Mouse (Mus musculus): ENCODE data around the gene Ush2a. TPM values are rescaled to one million over a fixed set of nuclear protein-coding genes. Genes with fewer than 3 reads are reported as not detected.

Ush2a gene
- polyA plus RNA-seq, 1 experiment from 2014 or later = not detected

- ATAC-seq (no peak), DNase-seq (no peak)
- Histone ChIP-seq H3K4me2 (ENCODE audit: low read depth, low read length) (no peak overlapping the region), H3K4me1 (ENCODE audit: insufficient read depth) (no peaks in the 10 kb centered on the region), H3K4me3 (ENCODE audit: low read depth, low read length) (no peak overlapping the region), H3K9ac (replicated peaks) (no peak overlapping the region), H3K27ac (ENCODE audit: low read depth) (no peak overlapping the region), H3K36me3 (replicated peaks; ENCODE audit: insufficient read depth, low read length) (no peaks in the 10 kb centered on the region), H3K9me3 (ENCODE audit: low read length) (no peaks in the 10 kb centered on the region), H3K27me3 (ENCODE audit: insufficient read depth, low read length) (no peaks in the 10 kb centered on the region)
- no peak for TF ChIP-seq EP300 (IDR thresholded peaks at IDR 0.05; ENCODE audit: low read depth)
- no peak for TF ChIP-seq CTCF (IDR thresholded peaks at IDR 0.05; ENCODE audit: low read depth)
- 82% methylated on average over 8 of the region's 8 CpGs for WGBS (ENCODE audit: insufficient replicate concordance)
Observed at GRCm38 (mm10) chr1:188576246-188576747, 314.5 kb downstream of the Ush2a start.

- Histone ChIP-seq H3K4me3 (ENCODE audit: low read depth, low read length) (no peak overlapping the region), H3K27me3 (ENCODE audit: insufficient read depth, low read length) (no peaks in the 10 kb centered on the region), H3K36me3 (replicated peaks; ENCODE audit: insufficient read depth, low read length) (no peaks in the 10 kb centered on the region), H3K9me3 (ENCODE audit: low read length) (no peaks in the 10 kb centered on the region), H3K9ac (replicated peaks) (no peak overlapping the region), H3K4me1 (ENCODE audit: insufficient read depth) (no peaks in the 10 kb centered on the region), H3K27ac (ENCODE audit: low read depth) (no peak overlapping the region), H3K4me2 (ENCODE audit: low read depth, low read length) (no peak overlapping the region)
- no peak for TF ChIP-seq EP300 (IDR thresholded peaks at IDR 0.05; ENCODE audit: low read depth)
- no peak for TF ChIP-seq CTCF (IDR thresholded peaks at IDR 0.05; ENCODE audit: low read depth)
- WGBS (ENCODE audit: insufficient replicate concordance) = 80% methylated on average over 4 of the region's 4 CpGs
- no peak for ATAC-seq
- DNase-seq = no peak
Observed at GRCm38 (mm10) chr1:188577376-188577775, 315.6 kb downstream of the Ush2a start.

DNA sequence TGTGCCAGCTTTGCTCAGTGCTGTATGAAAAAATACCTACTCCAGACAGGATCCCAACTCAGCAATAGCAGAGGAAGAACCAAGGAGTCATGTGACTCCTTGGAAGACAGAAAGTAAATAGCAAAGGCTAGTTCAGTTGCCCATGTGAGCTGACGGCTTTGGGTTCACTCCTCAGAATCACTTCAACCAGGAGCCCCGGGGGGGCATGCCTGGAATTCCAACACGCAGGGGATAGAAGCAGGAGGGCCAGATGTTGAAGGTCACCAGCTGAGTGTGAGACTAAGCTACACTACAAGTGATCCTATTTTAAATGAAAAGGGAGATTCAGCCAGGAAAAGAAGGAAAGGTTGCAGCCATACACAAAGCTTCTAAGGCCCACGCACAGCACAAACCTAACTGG lies 319.3 kb downstream of the Ush2a start:
- TF ChIP-seq CTCF (IDR thresholded peaks at IDR 0.05; ENCODE audit: low read depth) (no peak), EP300 (IDR thresholded peaks at IDR 0.05; ENCODE audit: low read depth) (no peak)
- 49% methylated on average over 4 of the region's 4 CpGs for WGBS (ENCODE audit: insufficient replicate concordance)
- H3K27me3 ChIP-seq (ENCODE audit: insufficient read depth, low read length) = no peaks in the 10 kb centered on the region
- H3K4me2 ChIP-seq (ENCODE audit: low read depth, low read length) = no peak overlapping the region
- H3K4me1 ChIP-seq (ENCODE audit: insufficient read depth) = no peaks in the 10 kb centered on the region
- H3K9ac ChIP-seq (replicated peaks) = no peak overlapping the region
- no peak for ATAC-seq
- H3K27ac ChIP-seq (ENCODE audit: low read depth) = no peak overlapping the region
- H3K36me3 ChIP-seq (replicated peaks; ENCODE audit: insufficient read depth, low read length) = no peaks in the 10 kb centered on the region
- no peak overlapping the region for H3K4me3 ChIP-seq (ENCODE audit: low read depth, low read length)
- no peaks in the 10 kb centered on the region for H3K9me3 ChIP-seq (ENCODE audit: low read length)
- DNase-seq = no peak

- H3K4me1 ChIP-seq (ENCODE audit: insufficient read depth) = no peaks in the 10 kb centered on the region
- WGBS (ENCODE audit: insufficient replicate concordance) = 64% methylated on average over 4 of the region's 4 CpGs
Observed at GRCm38 (mm10) chr1:188595251-188595650, 333.4 kb downstream of the Ush2a start.

DNA sequence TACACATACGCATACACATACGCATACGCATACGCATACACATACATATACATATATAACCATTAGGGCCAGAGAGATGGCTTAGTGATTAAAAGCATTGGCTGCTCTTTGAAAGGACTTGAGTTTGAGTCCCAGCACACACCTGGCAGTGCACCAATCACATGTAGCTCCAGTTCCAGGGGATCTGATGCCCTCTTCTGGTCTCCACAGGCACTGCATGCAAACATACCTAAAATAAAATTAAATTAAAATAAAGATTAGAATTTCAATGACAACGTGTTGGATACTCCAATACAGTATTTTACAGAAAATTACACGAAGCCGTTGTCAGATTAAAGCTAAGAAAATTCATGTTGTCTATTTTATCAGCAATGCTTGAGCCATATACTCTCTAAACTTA lies 336.2 kb downstream of the Ush2a start:
- Histone ChIP-seq H3K9me3 (ENCODE audit: low read length) (no peaks in the 10 kb centered on the region), H3K4me3 (ENCODE audit: low read depth, low read length) (no peak overlapping the region), H3K27ac (ENCODE audit: low read depth) (no peak overlapping the region), H3K4me1 (ENCODE audit: insufficient read depth) (no peaks in the 10 kb centered on the region), H3K9ac (replicated peaks) (no peak overlapping the region), H3K36me3 (replicated peaks; ENCODE audit: insufficient read depth, low read length) (no peaks in the 10 kb centered on the region), H3K4me2 (ENCODE audit: low read depth, low read length) (no peak overlapping the region), H3K27me3 (ENCODE audit: insufficient read depth, low read length) (no peaks in the 10 kb centered on the region)
- TF ChIP-seq CTCF (IDR thresholded peaks at IDR 0.05; ENCODE audit: low read depth) (no peak; the same call in 1 of the 2 replicates), EP300 (IDR thresholded peaks at IDR 0.05; ENCODE audit: low read depth) (no peak)
- WGBS (ENCODE audit: insufficient replicate concordance) = 77% methylated on average over 7 of the region's 7 CpGs
- DNase-seq = no peak
- ATAC-seq = no peak

More at GRCm38 (mm10) chr1:188595251-188595650, 333.4 kb downstream of the Ush2a start:
- TF ChIP-seq CTCF (IDR thresholded peaks at IDR 0.05; ENCODE audit: low read depth) (no peak), EP300 (IDR thresholded peaks at IDR 0.05; ENCODE audit: low read depth) (no peak)
- no peak overlapping the region for H3K4me2 ChIP-seq (ENCODE audit: low read depth, low read length)
- no peak overlapping the region for H3K27ac ChIP-seq (ENCODE audit: low read depth)
- DNase-seq = no peak
- no peaks in the 10 kb centered on the region for H3K27me3 ChIP-seq (ENCODE audit: insufficient read depth, low read length)
- no peaks in the 10 kb centered on the region for H3K9me3 ChIP-seq (ENCODE audit: low read length)
- H3K9ac ChIP-seq (replicated peaks) = no peak overlapping the region
- no peak overlapping the region for H3K4me3 ChIP-seq (ENCODE audit: low read depth, low read length)
- H3K36me3 ChIP-seq (replicated peaks; ENCODE audit: insufficient read depth, low read length) = no peaks in the 10 kb centered on the region
- ATAC-seq = no peak

DNA sequence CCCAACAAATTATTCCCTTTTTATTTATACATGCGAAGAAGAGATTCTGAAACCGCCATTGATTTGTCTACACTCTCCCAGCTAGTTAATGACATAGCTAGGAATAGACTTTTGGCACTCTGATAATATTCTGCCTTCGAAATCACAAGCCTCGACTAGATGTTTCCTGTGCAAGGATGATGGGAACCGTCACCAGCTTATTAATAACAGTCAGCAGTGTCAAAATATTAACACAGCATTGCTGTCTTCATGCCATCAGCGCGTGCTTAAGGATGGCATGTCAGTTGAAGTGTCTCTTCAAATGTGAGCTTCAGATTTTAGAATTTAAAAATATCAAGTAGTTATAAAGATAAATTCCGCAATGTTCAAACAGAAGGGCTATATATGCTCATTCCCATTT lies 337.3 kb downstream of the Ush2a start:
- Histone ChIP-seq H3K4me2 (ENCODE audit: low read depth, low read length) (no peak overlapping the region), H3K9me3 (ENCODE audit: low read length) (no peaks in the 10 kb centered on the region), H3K36me3 (replicated peaks; ENCODE audit: insufficient read depth, low read length) (no peaks in the 10 kb centered on the region), H3K9ac (replicated peaks) (no peak overlapping the region), H3K4me1 (ENCODE audit: insufficient read depth) (no peaks in the 10 kb centered on the region), H3K27me3 (ENCODE audit: insufficient read depth, low read length) (no peaks in the 10 kb centered on the region), H3K27ac (ENCODE audit: low read depth) (no peak overlapping the region), H3K4me3 (ENCODE audit: low read depth, low read length) (no peak overlapping the region)
- no peak for TF ChIP-seq CTCF (IDR thresholded peaks at IDR 0.05; ENCODE audit: low read depth)
- no peak for TF ChIP-seq EP300 (IDR thresholded peaks at IDR 0.05; ENCODE audit: low read depth)
- WGBS (ENCODE audit: insufficient replicate concordance) = 81% methylated on average over 8 of the region's 8 CpGs
- DNase-seq (no peak), ATAC-seq (no peak)

GRCm38 (mm10) chr1:188606450-188606849 lies 344.6 kb downstream of the Ush2a start:
- H3K4me3 ChIP-seq (ENCODE audit: low read depth, low read length) = no peak overlapping the region
- no peak overlapping the region for H3K27ac ChIP-seq (ENCODE audit: low read depth)
- DNase-seq = no peak
- no peaks in the 10 kb centered on the region for H3K4me1 ChIP-seq (ENCODE audit: insufficient read depth)
- H3K9me3 ChIP-seq (ENCODE audit: low read length) = no peaks in the 10 kb centered on the region
- H3K4me2 ChIP-seq (ENCODE audit: low read depth, low read length) = no peak overlapping the region
- TF ChIP-seq EP300 (IDR thresholded peaks at IDR 0.05; ENCODE audit: low read depth) (no peak), CTCF (IDR thresholded peaks at IDR 0.05; ENCODE audit: low read depth) (no peak)
- no peak for ATAC-seq
- no peak overlapping the region for H3K9ac ChIP-seq (replicated peaks)
- no peaks in the 10 kb centered on the region for H3K36me3 ChIP-seq (replicated peaks; ENCODE audit: insufficient read depth, low read length)
- no peaks in the 10 kb centered on the region for H3K27me3 ChIP-seq (ENCODE audit: insufficient read depth, low read length)
